Mouse (Mus musculus) spleen, postnatal 36 days (tissue): ENCODE measurements at regions not wholly inside any gene's neighbourhood (a gene's known extent, or its start where the extent isn't known, plus 50 kb on each side); places are given as distances from the start of the nearest gene placed in this dataset.

ENCODE experiments used
- DNase-seq, 2 experiments: peaks; one replicate each; pipeline ENCODE4 v3.0.0; 2022; ENCODE audit warnings: low spot score in 2 of 2, mixed read lengths in 1 of 2

GRCm38 (mm10) chr9:50395543-50395942 is 50.8 kb upstream of the Rpl10-ps3 start:
- no peak for DNase-seq

GRCm38 (mm10) chr9:50396051-50396450 is 51.3 kb upstream of the Rpl10-ps3 start:
- no peak for DNase-seq

DNA sequence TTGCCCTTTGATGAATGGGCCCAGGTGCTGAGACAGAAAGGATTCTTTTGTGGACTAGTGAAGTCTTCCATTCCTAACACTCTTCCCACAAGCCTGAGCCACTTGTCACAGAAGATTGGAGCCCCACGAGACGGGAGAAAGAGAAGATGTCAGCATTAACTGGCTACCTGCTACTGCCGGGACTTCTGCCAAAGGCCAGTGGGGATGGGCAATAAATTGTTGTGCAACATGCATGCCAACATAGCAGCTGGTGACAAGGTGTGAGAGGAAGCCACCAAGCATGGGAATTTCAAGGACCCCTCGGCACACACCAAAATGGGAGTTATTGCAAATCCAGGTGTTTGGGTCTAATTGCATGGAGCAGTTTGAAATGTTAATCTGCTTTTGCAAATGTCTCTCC is 63.6 kb upstream of the Rpl10-ps3 start:
- DNase-seq = no peak

- no peak for DNase-seq
Measured at GRCm38 (mm10) chr9:50408845-50409244, 64.1 kb upstream of the Rpl10-ps3 start.

- no peak for DNase-seq
Measured at GRCm38 (mm10) chr9:50412986-50413385, 68.2 kb upstream of the Rpl10-ps3 start.

GRCm38 (mm10) chr9:50413514-50414335 is 69.0 kb upstream of the Rpl10-ps3 start:
- no peak for DNase-seq

DNA sequence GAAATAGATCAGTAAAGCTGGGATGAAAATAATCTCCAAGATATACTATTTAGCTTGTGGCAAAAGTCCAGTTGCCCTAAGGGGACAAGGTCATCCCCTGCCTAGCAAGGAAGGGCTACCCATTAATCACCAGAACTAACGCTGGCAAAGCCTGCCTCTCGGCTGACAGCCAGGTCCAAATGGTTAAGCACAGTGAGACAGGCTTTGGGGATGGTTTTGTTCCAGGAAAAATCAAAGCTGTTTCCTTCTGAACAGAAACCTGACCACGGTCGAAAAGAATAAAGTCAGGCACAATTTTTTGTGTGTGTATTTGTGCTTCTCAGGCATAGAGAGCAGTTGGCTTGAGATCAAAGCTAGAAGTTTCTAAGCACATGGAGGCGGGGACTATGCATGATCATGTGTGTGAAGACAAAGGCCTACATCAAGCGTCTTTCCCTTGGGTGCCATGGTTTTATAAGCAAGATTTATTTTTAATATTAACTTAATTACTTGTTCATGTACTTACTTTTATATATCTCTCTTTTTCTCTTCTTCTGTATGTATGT is 70.1 kb upstream of the Rpl10-ps3 start:
- no peak for DNase-seq

- DNase-seq = no peak
Measured at GRCm38 (mm10) chr9:50416677-50417076, 71.9 kb upstream of the Rpl10-ps3 start.

GRCm38 (mm10) chr9:50421061-50421460 is 73.3 kb upstream of the Plet1 start:
- no peak for DNase-seq

DNA sequence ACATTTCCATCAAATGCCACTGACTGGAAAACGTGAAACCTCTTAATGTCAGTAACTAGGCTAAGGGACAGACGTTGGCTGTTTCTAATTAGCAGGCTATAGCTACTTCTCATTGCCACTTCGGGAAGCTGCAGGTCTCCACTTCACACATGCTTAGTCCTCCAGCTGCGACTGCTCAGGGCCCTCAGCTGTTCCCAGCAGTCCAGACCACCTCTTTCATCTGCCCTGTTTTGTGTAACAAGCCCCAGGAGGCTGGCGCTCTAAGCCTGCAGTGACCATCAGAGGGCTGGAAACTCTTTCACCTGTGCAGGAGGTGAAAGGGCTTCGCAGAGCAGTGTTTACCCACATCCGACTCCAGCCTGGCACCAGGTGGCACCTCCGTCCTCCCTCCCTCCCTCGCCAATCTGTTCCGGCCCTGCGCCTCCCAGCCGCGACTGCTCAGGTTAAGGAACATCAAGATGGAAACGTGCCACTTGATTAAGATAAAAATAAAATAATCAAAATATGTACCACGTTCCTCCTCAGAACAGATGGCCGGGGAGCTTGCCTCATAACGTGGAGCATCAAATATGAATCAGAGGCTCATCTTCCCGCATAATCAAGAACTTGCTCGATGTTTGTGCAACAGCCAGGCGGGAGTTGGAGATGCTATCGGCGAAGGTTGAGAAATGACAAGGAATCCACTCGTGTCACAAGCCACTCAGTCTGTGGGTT is 72.6 kb upstream of the Plet1 start:
- DNase-seq = no peak

DNA sequence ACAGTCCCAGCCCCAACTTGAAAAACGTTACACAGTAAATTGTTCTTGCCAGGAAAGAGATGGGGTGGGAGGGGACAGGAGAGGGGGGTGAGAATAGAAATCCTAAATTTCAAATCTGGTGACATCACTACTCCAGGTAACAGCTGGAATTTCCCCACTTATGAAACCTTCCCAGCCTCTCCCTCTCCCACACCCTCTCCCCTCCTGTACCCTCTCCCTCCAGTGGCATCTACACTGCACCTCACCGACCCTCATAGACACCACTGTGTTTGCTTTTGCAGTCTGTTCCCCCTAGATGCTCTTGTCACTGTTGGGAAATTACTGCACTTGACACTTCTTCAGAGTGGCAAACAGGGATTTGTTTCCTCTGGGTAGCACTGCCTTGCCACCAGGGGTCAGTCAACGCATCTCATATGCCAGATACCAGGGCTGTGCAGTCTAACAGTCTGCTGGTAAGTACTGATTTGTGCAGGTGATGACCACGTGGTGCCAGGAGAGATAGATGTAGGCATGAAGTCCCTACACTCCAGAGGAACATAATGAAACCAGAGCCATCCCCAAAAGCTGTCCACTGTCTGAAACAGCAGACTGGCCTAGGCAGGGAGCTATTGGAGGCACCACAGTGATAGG is 68.3 kb upstream of the Plet1 start:
- DNase-seq = no peak

DNA sequence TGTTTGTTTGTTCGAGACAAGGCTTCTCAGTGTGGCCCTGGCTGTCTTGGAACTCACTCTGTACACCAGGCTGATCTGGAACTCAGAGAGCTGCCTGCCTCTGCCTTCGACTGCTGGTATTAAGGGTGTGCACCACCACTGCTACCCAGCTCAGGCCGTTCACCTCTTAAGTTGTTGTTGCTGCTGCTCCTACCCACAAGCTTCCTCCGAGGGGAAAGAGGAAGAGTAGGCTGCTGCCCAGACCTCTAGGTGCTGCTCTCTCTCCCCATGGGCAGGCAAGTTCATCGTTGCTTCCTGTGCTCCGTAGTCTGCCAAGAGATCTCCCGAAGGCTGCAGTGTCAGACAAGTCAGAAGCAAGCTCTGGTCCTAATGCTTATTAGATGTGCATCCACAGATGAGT is 64.2 kb upstream of the Plet1 start:
- DNase-seq = no peak

DNA sequence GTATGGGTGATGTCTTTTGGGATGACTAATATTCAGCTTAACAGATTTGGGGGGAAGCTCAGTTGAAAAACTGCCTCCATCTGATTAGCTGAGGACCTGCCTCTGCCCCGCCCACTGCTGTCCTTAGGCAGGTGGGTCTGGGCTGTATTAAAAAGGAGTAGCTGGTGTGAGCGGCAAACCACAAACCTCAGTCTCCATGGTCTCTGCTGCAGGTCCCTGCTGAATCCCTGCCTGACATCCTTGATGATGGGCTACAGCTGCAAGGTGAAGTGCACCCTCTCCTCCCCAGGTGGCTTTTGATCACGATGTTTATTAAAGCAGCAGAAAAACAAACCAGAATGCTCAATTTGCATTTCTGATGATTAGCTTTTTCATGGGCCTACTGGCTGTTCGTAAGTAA is 60.8 kb upstream of the Plet1 start:
- DNase-seq = no peak

GRCm38 (mm10) chr9:50433978-50434377 is 60.3 kb upstream of the Plet1 start:
- no peak for DNase-seq

GRCm38 (mm10) chr9:50437830-50438722 is 56.2 kb upstream of the Plet1 start:
- peak in 1 of 2 experiments; percentile 30 for DNase-seq

DNA sequence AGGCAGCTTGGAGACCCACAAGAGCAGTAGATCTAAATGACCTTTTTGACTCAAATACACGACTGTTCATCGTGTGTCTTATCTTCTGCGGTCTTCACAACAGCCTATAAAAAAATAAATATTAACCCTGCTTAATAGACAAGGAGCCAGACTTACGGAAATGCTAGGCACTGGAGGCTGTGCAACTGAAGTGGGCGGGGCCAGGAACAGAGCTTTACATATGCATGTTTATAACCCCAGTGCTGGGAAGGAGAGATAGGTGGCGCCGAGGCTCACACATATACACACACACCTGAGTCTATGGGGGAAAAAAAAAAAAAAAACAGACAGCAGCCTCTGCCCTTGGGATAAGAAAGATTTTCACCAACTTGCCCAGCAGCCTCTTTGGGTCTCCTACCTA is 55.6 kb upstream of the Plet1 start:
- DNase-seq = no peak

DNA sequence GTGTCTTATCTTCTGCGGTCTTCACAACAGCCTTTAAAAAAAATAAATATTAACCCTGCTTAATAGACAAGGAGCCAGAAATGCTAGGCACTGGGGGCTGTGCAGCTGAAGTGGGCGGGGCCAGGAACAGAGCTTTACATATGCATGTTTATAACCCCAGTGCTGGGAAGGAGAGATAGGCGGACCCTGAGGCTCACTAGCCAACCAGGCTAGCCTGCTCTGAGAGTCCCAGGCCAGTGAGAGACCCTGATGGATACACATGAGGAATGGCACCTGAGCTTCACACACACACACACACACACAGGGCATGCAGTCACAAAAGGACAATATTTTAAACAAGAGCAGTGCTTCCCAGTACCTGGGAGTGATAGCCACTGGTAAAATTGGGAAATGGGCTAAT is 54.1 kb upstream of the Plet1 start:
- no peak for DNase-seq

DNA sequence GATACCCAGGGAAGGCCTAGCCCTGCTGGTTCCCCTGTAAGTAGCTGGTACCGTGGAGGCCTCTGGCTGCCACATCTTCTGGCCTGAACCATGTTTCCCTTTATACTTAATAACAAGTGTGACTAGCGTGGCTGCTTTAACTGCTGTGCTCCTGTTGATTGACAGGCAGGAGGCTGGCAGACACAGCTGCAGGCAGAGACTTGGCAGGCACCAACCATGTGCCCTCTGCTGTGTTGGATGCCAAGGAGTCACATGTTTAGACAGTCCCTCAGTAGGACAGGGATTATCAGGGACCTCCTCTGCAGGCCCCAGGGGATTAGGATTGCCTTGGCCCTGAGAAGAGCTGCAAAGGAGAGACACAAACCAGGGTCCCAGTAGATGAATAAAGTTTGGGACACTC is 53.6 kb upstream of the Plet1 start:
- no peak for DNase-seq

- DNase-seq = peak in 1 of 2 experiments; percentile 23
Measured at GRCm38 (mm10) chr9:50443708-50444463, 50.4 kb upstream of the Plet1 start.
